Mouse (Mus musculus) bone marrow, adult 2 months (tissue): Measurements from ENCODE around the gene Igf2bp3. TPM values are rescaled to one million over a fixed set of nuclear protein-coding genes. Genes with fewer than 3 reads are reported as not detected.

ENCODE experiments used
- H3K27ac ChIP-seq: fragments of 200-500 bp; 2 replicates; pipeline ENCODE4 v1.5.1; 2012; ENCODE audit warnings: low read depth, mild to moderate bottlenecking, control low read depth, inconsistent platforms, low read length; ENCODE audit not compliant: control insufficient read depth, poor library complexity, insufficient read depth
- H3K4me1 ChIP-seq: fragments of 200-500 bp; 2 replicates; pipeline ENCODE4 v1.6.1; 2011; ENCODE audit warnings: low read length; ENCODE audit not compliant: control insufficient read depth, insufficient read depth
- H3K4me3 ChIP-seq: fragments of 200-500 bp; replicated peaks from 2 replicates; pipeline ENCODE3; 2011; ENCODE audit warnings: mild to moderate bottlenecking, low read depth, low read length, control low read depth; ENCODE audit not compliant: control insufficient read depth
- CTCF ChIP-seq: fragments of 200-500 bp; IDR thresholded peaks from 2 replicates; pipeline ENCODE4 v1.5.1; 2011; ENCODE audit warnings: low read length, control low read depth; ENCODE audit not compliant: control insufficient read depth, insufficient read depth
- POLR2A ChIP-seq: fragments of 200-500 bp; IDR thresholded peaks from 2 replicates; pipeline ENCODE4 v1.6.1; 2011; ENCODE audit warnings: low read depth, mild to moderate bottlenecking, control low read depth, low read length, borderline replicate concordance; ENCODE audit not compliant: control insufficient read depth
- WGBS: fragments of 180-500 bp; shearing (Covaris S2); methylation state at CpG from one replicate; pipeline ENCODE4 v1.1.7; 2018; 5-methylcytosine and 5-hydroxymethylcytosine counted together
- polyA plus RNA-seq: library from polyadenylated mRNA; stranded (reverse); fragments of >200 nt; gene quantifications from 2 replicates; pipeline ENCODE4 v1.2.4, GENCODE M21; 2011; ENCODE audit warnings: low replicate concordance; ENCODE audit not compliant: missing spikeins, insufficient read depth, insufficient read length

The Igf2bp3 gene
- polyA plus RNA-seq, 1 experiment: 2.7 TPM

- WGBS: 39% methylated on average over 5 of the region's 5 CpGs
- no peak overlapping the region for H3K27ac ChIP-seq
These were observed 5.8 kb downstream of the Igf2bp3 start for GRCm38 (mm10) chr6:49208935-49209334.

DNA sequence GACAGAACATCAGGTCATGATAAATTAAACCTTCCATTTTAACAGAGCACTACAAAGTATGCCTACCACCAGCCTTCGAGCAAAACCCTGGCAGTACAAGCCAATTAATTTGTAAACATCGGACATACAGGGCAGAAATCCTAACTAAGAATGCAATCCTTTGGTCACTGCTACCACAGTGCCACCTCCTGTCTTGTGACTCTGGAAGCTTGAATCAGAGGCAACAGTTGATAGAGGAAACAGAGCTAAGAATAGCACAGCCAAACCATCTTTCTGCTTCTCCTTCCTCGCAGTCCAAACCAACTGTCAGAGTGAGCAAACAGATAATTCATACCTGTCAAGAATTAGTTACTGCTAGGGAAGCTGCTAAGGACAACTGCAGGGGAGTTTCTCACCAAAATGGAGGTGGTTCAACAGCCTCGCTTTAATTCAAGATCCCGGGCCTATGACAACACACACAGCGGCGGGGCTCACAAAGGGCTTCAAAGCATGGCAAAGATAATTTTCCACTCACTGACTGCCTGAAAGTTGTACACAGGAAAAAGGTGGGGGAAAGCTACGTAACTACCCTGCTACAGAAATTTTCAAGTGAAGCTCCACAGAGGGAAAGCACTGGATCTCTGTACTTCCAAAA lies 6.3 kb downstream of the Igf2bp3 start:
- H3K4me3 ChIP-seq: no peak overlapping the region
- no peak overlapping the region for H3K27ac ChIP-seq
- TF ChIP-seq POLR2A (no peak), CTCF (no peak)
- no peaks in the 10 kb centered on the region; the same call in 1 of the 2 replicates for H3K4me1 ChIP-seq
- WGBS: 8% methylated on average over 8 of the region's 8 CpGs

More at GRCm38 (mm10) chr6:49208935-49209334, 5.8 kb downstream of the Igf2bp3 start:
- Histone ChIP-seq H3K4me3 (no peak overlapping the region), H3K4me1 (no peaks in the 10 kb centered on the region; the same call in 1 of the 2 replicates)
- TF ChIP-seq CTCF (no peak), POLR2A (no peak)

DNA sequence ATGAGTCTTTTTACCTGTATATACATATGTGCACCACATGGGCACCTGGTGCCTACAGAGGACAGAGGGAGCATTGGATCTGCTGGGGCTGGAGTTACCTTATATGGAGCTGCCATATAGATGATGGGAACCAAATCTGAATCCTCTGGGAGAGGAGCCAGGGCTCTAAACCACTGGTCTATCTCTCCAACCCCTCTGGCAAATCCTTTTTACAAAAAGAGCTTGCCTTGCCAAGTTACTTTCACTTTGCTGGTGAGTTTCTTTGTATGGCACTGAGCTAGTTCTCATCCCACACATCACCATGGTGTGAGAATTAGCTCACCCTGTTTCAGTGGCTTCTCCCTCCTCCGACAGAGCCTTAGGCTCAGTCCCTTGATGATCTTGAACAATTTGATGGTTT lies 8.3 kb downstream of the Igf2bp3 start:
- Histone ChIP-seq H3K27ac (no peak overlapping the region), H3K4me1 (no peaks in the 10 kb centered on the region; the same call in 1 of the 2 replicates), H3K4me3 (no peak overlapping the region)
- TF ChIP-seq POLR2A (no peak), CTCF (no peak)
- 78% methylated on average over 1 of the region's 1 CpGs for WGBS

DNA sequence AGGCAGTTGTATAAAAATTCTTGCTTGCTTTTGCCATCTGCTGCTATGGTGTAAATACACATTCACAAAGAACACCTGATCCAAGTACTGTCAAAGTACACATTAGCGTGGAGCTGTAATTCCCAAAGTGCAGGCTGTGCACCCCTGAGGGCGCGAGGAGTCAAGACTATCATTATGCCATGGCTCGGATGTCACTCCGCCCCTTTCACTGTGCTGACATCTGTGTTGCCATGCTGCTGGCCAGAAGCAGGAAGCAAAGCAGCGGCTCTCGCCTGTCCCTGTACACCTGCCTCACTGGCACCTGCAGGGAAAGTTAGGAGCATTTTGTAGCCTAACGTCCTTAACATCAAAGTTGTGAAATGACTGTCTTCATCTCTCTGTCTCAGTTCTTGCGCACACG lies 19.6 kb downstream of the Igf2bp3 start:
- TF ChIP-seq POLR2A: no peak
- TF ChIP-seq CTCF: no peak
- no peak overlapping the region for H3K27ac ChIP-seq
- no peaks in the 10 kb centered on the region for H3K4me1 ChIP-seq
- 86% methylated on average over 10 of the region's 10 CpGs for WGBS
- H3K4me3 ChIP-seq: no peak overlapping the region

GRCm38 (mm10) chr6:49194536-49194935 lies 20.2 kb downstream of the Igf2bp3 start:
- 88% methylated on average over 4 of the region's 4 CpGs for WGBS
- H3K27ac ChIP-seq: no peak overlapping the region
- H3K4me1 ChIP-seq: no peaks in the 10 kb centered on the region
- TF ChIP-seq CTCF (no peak), POLR2A (no peak)
- H3K4me3 ChIP-seq: no peak overlapping the region

DNA sequence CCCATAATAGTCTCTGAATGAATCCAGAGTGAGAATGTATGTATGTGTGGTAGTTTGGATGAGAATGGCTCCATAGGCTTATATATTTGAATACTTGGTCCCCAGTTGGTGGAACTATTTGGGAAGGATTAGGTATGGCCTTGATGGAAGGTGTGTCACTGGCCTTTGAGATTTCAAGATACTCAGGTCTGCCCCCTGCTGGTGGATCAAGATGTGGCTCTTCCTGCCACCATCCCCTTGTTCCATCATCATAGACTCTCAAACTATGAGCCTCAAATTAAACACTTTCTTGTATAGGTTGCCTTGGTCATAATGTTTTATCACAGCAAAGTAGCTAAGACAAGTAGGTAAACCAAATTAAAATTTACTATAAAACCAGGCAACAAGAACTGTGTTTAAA lies 25.4 kb downstream of the Igf2bp3 start:
- TF ChIP-seq POLR2A (no peak), CTCF (peak; percentile 59)
- Histone ChIP-seq H3K4me3 (no peak overlapping the region), H3K27ac (no peak overlapping the region), H3K4me1 (no peaks in the 10 kb centered on the region)

DNA sequence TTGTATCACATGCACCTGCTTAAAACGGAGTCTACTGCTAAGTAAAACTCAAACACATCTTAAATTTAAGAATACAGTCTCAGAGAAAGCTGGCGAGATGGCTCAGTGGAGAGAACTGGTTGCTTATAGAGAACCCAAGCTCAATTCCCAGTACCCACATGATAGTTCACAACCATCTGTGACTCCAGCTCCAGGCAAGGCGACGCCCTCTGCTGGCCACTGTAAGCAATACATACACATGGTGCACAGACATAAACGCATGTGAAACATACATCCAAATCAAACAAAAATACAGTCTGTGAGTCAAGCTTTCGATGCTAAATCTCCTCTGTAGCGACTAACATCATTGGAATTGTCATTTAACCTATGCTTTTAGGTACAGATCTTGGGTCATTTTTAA lies 27.5 kb downstream of the Igf2bp3 start:
- Histone ChIP-seq H3K4me3 (no peak overlapping the region), H3K4me1 (no peaks in the 10 kb centered on the region), H3K27ac (no peak overlapping the region)
- TF ChIP-seq CTCF (peak; percentile 37; the same call in 1 of the 2 replicates), POLR2A (no peak)
- 81% methylated on average over 7 of the region's 7 CpGs for WGBS

DNA sequence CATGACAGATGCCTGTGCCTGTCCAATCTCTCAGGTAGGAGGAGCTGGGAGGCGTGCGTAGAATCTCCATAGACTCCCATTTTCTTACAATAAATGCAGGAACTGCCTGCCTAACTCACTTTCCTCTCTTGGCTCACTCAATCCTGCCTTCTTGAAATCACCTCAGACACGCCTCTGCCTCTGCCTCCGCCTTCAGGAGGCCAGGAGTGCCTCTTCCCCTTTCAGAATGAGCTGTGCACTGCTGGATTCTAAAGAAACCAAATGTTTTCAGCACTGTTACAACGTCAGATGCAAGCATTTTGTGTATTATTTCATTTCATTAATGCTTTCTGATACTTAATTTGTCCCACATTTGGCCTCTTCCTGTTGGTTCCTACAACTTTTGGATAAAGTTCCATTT lies 38.7 kb downstream of the Igf2bp3 start:
- Histone ChIP-seq H3K27ac (no peak overlapping the region), H3K4me1 (no peaks in the 10 kb centered on the region; the same call in 1 of the 2 replicates), H3K4me3 (no peak overlapping the region)
- TF ChIP-seq POLR2A (no peak), CTCF (no peak)
- WGBS: 15% methylated on average over 5 of the region's 5 CpGs

DNA sequence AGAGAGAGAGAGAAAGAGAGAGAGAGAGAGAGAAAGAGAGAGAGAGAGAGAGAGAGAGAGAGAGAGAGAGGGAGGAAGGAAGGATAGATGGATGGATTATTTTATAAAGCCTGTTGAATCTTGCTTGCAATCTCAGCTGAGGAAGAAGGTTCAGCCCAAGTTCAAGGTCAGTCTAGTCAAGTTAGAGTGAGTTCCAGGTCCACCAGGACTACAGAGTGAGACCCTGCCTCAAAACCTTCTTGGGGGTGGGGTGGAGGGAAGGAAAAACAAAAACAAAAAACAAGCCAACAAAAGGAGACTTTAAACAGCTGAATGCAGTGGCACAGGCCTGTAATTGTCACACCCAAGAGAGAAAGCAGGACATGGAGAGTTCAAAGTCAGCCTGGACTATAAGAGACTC lies 40.1 kb downstream of the Igf2bp3 start:
- no peak for TF ChIP-seq CTCF
- TF ChIP-seq POLR2A: no peak
- H3K4me1 ChIP-seq: no peaks in the 10 kb centered on the region; the same call in 1 of the 2 replicates
- no peak overlapping the region for H3K27ac ChIP-seq
- H3K4me3 ChIP-seq: no peak overlapping the region
